Mouse (Mus musculus): ENCODE results near the gene Kirrel3.

Gene Kirrel3

DNA sequence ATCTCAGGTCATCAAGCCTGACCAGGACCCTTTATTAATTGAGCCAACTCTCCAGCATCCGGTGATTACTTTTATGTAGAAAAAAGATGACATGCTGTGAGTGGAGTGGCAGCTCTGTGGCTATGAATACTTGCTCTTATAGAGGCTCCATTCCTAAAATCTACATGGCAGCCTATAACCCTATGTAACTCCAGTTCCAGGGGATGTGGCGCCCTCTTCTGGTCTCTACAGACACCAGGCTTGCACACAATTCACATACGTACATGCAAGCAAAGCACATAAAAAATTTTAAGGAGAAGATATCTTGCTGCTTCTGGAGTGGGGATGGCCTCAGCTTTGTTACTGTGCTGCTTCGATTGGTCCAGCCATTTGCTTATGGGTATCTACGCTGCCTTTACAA, 468.5 kb downstream of the Kirrel3 start:
- peak; percentile 51 for DNase-seq (ENCODE audit: low read depth)

- no peak for DNase-seq (ENCODE audit: low read depth)
These were observed 470.8 kb downstream of the Kirrel3 start for GRCm38 (mm10) chr9:34956512-34956911.

DNA sequence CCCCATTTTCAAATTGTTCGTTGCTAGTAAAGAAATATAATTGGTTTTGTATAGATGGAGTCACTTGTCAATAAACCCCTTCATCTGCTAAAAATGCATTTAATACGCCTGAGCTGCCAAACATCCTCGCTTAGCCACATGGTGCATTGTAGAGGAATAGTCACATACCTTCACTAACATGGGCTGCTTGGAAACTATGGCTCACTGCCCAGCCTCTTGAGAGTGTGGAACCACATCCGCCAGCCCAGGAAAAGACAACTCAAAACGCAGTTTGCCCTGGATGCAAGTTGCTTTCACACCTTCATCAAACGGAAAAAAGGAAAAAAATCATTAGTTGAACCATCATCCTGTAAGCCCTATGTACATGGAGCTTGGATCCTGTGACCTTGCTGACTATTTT, 472.0 kb downstream of the Kirrel3 start:
- no peak for DNase-seq (ENCODE audit: low read depth)

- no peak for DNase-seq (ENCODE audit: low read depth)
These were observed 472.6 kb downstream of the Kirrel3 start for GRCm38 (mm10) chr9:34958183-34958830.

DNA sequence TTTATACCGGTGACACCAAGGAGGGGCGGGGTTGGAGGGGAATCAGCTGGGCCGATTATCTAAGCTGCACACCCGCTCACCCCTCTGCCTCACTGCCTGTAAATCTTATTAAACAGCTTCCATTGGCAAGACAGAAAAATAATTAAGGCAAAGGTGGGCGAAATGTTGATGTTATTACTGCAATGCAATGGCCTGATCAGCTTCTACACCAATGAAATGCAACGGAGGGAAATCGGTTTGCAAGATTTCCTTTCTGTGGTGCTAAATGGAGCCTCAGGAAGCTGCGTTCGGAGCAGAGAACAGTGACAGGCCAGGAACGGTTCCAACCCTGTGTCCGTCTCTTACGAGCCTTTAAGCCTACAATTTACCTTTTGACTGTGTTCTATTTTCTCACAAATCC, 475.0 kb downstream of the Kirrel3 start:
- no peak for DNase-seq (ENCODE audit: low read depth)

DNA sequence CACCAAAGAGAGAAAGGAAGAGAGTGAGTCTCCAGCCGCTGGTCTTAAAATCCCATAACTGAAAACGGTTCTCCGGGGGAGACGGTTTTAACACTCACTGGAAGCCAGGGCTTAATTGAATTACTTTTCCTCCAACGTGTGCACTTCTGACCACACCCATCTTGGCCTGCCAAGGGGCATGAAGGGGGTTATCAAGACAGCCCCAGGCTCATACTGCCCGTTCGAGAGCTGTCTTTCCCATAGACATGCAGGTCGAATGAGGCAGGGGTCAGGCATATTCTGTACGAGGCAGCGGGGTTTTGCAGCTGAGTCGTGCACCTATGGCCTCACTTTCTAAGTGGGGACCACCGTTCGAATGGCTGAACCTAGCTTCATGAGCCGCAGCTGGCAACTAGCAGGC, 475.5 kb downstream of the Kirrel3 start:
- no peak for DNase-seq (ENCODE audit: low read depth)

DNA sequence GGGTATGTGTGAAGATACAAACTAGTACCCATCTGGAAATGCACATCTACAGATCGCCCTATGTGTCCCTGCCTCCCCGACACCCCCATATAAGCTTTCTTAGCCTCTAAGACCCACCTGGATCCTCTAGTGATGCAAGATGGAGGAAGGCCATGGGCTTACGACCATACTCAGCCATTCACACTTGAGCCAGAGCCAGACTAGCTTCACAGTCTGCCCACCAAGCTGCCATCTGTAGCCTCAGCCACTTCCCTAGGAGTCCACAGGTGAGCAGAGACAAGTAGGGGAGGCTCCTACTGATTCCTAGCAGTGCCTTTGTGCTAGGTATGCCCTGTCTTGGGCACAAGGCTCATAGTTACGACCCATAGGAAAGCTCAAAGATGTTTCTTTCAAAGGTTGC, 476.6 kb downstream of the Kirrel3 start:
- DNase-seq (ENCODE audit: low read depth) = no peak

- DNase-seq (ENCODE audit: low read depth) = no peak
These were observed 477.9 kb downstream of the Kirrel3 start for GRCm38 (mm10) chr9:34963593-34963992.

GRCm38 (mm10) chr9:34964172-34965040, 478.7 kb downstream of the Kirrel3 start:
- DNase-seq (ENCODE audit: low read depth) = no peak

- DNase-seq (ENCODE audit: low read depth) = no peak
These were observed 479.3 kb downstream of the Kirrel3 start for GRCm38 (mm10) chr9:34965041-34965415.

DNA sequence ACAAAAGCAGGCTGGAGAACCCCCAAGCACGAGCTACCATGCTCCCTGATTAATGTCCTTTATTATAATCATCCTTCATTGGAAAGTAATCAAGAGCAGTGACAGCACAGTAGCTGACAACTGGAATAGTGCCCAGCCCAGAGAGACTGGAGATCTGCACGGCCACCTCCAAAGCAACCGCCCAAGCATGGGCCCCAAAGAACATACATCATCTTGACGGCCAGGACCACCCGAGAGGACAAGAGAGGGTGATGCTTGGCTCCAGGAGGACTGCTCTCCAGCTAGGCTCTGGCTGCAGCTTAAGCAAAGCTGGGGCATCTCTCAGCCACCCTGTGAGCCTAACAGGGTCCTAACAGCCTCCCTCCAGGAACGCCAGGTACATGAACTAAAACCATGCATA, 482.1 kb downstream of the Kirrel3 start:
- DNase-seq (ENCODE audit: low read depth) = no peak

DNA sequence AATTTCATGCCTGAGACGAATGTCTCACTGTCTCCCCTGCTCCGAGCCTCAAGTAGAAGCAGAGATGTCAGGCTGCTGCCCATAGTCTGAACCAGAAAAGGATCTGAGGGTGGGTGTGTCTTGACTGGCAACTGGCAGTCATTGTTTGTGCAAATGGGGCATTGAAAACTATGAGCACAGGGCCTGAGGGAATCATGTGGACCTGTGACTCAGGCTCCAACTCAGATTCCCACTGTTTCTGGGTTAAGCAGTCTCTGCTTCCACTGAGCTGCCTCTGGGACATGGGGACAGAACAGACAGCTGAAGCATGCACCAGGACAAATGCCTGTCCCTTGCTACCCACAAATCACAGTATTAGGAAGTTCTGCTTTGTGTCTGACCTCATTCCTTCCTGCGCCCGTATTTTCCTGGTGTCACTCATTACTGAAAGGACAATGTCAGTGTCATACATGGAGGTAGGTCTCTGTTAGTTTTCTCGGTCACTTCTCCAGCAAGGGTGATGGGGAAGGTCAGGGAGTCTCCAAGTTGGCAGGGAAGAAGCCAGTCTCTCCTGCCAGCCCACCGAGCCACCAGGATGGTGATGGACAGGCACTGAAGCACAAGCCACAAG, 484.3 kb downstream of the Kirrel3 start:
- no peak for DNase-seq (ENCODE audit: low read depth)

- no peak for DNase-seq (ENCODE audit: low read depth)
These were observed 488.6 kb downstream of the Kirrel3 start for GRCm38 (mm10) chr9:34974326-34974725.

DNA sequence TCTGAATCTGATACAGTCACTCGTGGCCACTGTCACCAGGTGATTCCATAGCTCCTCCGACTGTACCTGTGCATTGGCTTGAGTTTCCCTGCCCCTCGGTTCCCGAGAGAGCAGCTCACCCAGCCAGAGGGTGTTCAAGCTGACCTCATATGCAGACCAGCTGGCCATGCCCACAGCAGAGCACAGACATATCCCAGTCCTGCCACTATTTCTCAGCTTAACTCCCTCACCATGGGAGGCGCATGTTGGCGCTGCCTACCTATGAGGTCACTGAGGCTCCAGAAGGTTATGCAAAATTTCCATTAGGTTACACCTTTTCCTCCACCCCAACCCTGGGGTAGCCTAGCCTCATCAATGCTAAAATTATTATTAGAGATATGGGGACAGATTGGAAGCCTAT, 489.6 kb downstream of the Kirrel3 start:
- no peak for DNase-seq (ENCODE audit: low read depth)

DNA sequence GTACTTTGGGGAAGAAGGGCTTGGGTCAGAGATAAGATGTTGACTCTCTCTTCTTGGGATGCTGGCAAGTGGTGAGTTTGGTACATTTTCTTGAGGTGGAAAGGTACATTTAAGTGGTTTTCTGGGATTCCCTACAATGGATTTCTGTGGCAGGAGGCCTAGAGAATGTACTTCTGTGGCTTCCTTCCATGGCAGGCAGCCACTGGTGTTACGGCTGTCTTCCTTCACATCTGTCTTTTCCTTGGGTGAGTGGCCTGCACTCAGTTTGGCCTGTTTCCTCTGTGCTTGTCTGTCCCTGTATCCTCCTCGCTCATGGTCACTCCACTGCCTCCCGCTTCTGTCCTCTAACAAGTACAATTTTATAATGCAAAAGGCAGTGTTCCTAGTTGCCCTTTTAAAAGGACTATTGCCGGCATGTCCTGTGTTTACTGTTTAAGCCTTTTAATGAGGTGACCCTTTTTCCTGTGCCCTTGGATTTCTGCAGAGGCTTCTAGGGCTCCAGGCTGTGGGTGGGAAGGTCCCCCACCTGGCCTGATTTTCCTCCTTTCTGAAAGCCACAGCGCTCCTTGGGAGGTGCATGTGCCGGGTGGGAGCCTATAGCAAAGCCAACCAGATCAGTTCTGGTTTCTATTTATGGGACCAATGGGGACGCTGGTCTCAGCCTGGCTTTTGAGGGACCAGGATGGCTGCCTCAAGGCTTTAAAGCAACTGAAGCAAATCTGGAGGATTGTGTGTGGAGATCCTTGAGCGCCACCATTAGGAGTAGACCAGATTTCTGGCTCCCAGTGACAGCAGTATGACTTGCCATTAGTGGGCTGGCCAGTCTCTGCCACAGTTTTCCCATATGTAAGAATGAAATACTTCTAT, 491.1 kb downstream of the Kirrel3 start:
- no peak for DNase-seq (ENCODE audit: low read depth)

DNA sequence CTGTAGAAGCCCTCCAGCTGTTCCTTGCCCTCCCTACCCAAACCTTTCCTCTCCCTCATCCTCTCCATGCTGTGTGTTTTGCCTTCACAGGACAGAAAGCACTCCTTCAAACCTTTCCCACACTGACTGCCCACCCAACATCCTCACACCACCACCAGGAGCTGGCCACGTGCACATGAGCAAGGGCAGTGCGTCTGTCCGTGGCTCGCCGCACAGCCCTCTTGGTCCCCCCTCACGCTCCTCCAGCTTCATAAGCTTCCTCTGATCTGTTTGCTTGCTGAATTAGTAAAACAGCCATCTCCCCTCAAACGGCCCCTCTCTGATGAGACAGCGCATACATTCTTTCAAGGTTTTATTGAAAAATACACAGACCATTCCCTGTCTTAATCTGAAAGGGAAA, 492.0 kb downstream of the Kirrel3 start:
- DNase-seq (ENCODE audit: low read depth) = no peak

- DNase-seq (ENCODE audit: low read depth) = no peak
These were observed 492.5 kb downstream of the Kirrel3 start for GRCm38 (mm10) chr9:34978229-34978628.

GRCm38 (mm10) chr9:34980516-34981265, 495.0 kb downstream of the Kirrel3 start:
- DNase-seq (ENCODE audit: low read depth) = no peak

- peak; percentile 68 for DNase-seq (ENCODE audit: low read depth)
These were observed 498.1 kb downstream of the Kirrel3 start for GRCm38 (mm10) chr9:34983513-34984462.

- peak; percentile 42 for DNase-seq (ENCODE audit: low read depth)
These were observed 500.5 kb downstream of the Kirrel3 start for GRCm38 (mm10) chr9:34986156-34986555.
